Mouse (Mus musculus): ENCODE results near the gene Tmem150b.
A peak's percentile ranks its signal among the peaks of the same experiment; 100 is the strongest.

Tmem150b gene

GRCm38 (mm10) chr7:4659911-4660443, 65.1 kb downstream of the Tmem150b start:
- no peak for DNase-seq

- DNase-seq = peak; percentile 95
These were observed 66.0 kb downstream of the Tmem150b start, which contains the start of gene Ppp6r1 for GRCm38 (mm10) chr7:4658912-4659551. Ppp6r1 (minus strand) TSS chr7:4659019.

- peak in 1 of 2 experiments; percentile 35 for DNase-seq
These were observed 66.7 kb downstream of the Tmem150b start for GRCm38 (mm10) chr7:4658128-4658907.

GRCm38 (mm10) chr7:4657521-4658127, 67.4 kb downstream of the Tmem150b start:
- peak in 1 of 2 experiments; percentile 14 for DNase-seq
